Mouse (Mus musculus) hindbrain, embryonic 12.5 days (tissue): ENCODE data around the gene C1s2. TPM values are rescaled to one million over a fixed set of nuclear protein-coding genes. Genes with fewer than 3 reads are reported as not detected.

Experiments used
- polyA plus RNA-seq: library from polyadenylated mRNA; unstranded; fragments of >200 nt; fragmentation: Nextera tagmentation; extraction: Ambion mirVana; gene quantifications from 2 replicates; pipeline ENCODE4 v1.2.1, GENCODE M21; 2016

Gene C1s2
- polyA plus RNA-seq, 1 experiment from 2014 or later, result not detected

Other genes with a start within 250 kb of the C1s2 start
- gene Pex5, start 221.0 kb downstream of the C1s2 start, polyA plus RNA-seq, result 68.0 and 68.3 TPM in 2 replicates
- gene Clstn3, start 171.3 kb downstream of the C1s2 start, polyA plus RNA-seq, result 36.9 and 40.5 TPM in 2 replicates
- gene C1rl, start 143.0 kb downstream of the C1s2 start, polyA plus RNA-seq, result 0.20 and 0.25 TPM in 2 replicates
- 0.14 and 0.49 TPM in 2 replicates for gene C1ra, start 123.7 kb downstream of the C1s2 start, polyA plus RNA-seq
- gene C1s1, start 93.7 kb downstream of the C1s2 start, polyA plus RNA-seq, result 0.65 and 1.0 TPM in 2 replicates
- not detected in 2 replicates for gene C1rb, start 65.8 kb downstream of the C1s2 start, polyA plus RNA-seq
- 45.3 and 48.6 TPM in 2 replicates for gene Lpcat3, start 26.9 kb upstream of the C1s2 start, polyA plus RNA-seq
- 131 and 138 TPM in 2 replicates for gene Emg1, start 76.1 kb upstream of the C1s2 start, polyA plus RNA-seq
- 291 and 292 TPM in 2 replicates for gene Phb2, start 76.3 kb upstream of the C1s2 start, polyA plus RNA-seq
- 5.6 TPM in 2 replicates for gene Ptpn6, start 102.6 kb upstream of the C1s2 start, polyA plus RNA-seq
- gene Grcc10, start 105.3 kb upstream of the C1s2 start, polyA plus RNA-seq, result 519 and 565 TPM in 2 replicates
- gene Gm45234, start 119.9 kb upstream of the C1s2 start, polyA plus RNA-seq, result not detected in 2 replicates
- gene Atn1, start 120.4 kb upstream of the C1s2 start, polyA plus RNA-seq, result 20.3 and 20.6 TPM in 2 replicates
- gene Eno2, start 133.6 kb upstream of the C1s2 start, polyA plus RNA-seq, result 18.7 and 19.6 TPM in 2 replicates
- 3.9 and 5.2 TPM in 2 replicates for gene Lrrc23, start 143.6 kb upstream of the C1s2 start, polyA plus RNA-seq
- 8.7 and 9.2 TPM in 2 replicates for gene Spsb2, start 172.6 kb upstream of the C1s2 start, polyA plus RNA-seq
- 481 and 483 TPM in 2 replicates for gene Tpi1, start 178.2 kb upstream of the C1s2 start, polyA plus RNA-seq
- gene Usp5, start 193.4 kb upstream of the C1s2 start, polyA plus RNA-seq, result 200 and 202 TPM in 2 replicates
- gene Cdca3, start 193.5 kb upstream of the C1s2 start, polyA plus RNA-seq, result 111 and 120 TPM in 2 replicates
- 0.52 and 0.92 TPM in 2 replicates for gene Gnb3, start 204.2 kb upstream of the C1s2 start, polyA plus RNA-seq
- 34.5 and 39.6 TPM in 2 replicates for gene P3h3, start 221.7 kb upstream of the C1s2 start, polyA plus RNA-seq
- gene Gpr162, start 227.9 kb upstream of the C1s2 start, polyA plus RNA-seq, result 11.3 and 12.7 TPM in 2 replicates